8 mouse cellular contexts compared by ENCODE assay signal in genomic region chr11:98587684-98588546, GRCm38 (mm10). TPM values are rescaled to one million over a fixed set of nuclear protein-coding genes. Genes with fewer than 3 reads are reported as not detected.
DNase-seq lines count a peak whose midpoint lies in the region; ATAC-seq lines count a peak whose summit lies in the region.

No protein-coding gene starts in this region.

- peak; percentile 59 for ATAC-seq in intestine, embryonic 14.5 days (replicated peaks; ENCODE audit: low FRiP score, low TSS enrichment, low read depth)

- peaks cover 43% of the 10 kb centered on the region for H3K4me1 ChIP-seq in intestine, embryonic 14.5 days (replicated peaks; ENCODE audit: control insufficient read depth, insufficient read depth, low read length)
- peaks cover 77% of the 10 kb centered on the region for H3K4me1 ChIP-seq in megakaryocyte, embryonic 14.5 days

- H3K27ac ChIP-seq in intestine, embryonic 14.5 days (ENCODE audit: low read depth) = peak overlapping the region; percentile 84

- WGBS in intestine, embryonic 14.5 days = 5% methylated on average over 20 of the region's 20 CpGs

- peak overlapping the region; percentile 29 for H3K9ac ChIP-seq in intestine, embryonic 14.5 days (ENCODE audit: low read length)

- no peaks in the 10 kb centered on the region for H3K27me3 ChIP-seq in intestine, embryonic 14.5 days (replicated peaks; ENCODE audit: control insufficient read depth, insufficient read depth, low read length)
- H3K27me3 ChIP-seq in megakaryocyte, embryonic 14.5 days (replicated peaks) = peaks cover 11% of the 10 kb centered on the region

- no peaks in the 10 kb centered on the region for H3K9me3 ChIP-seq in intestine, embryonic 14.5 days (ENCODE audit: control insufficient read depth, low read length)
- no peaks in the 10 kb centered on the region for H3K9me3 ChIP-seq in megakaryocyte, embryonic 14.5 days

- H3K4me3 ChIP-seq in intestine, embryonic 14.5 days (ENCODE audit: low read depth, low read length) = peak overlapping the region; percentile 83
- H3K4me3 ChIP-seq in megakaryocyte, embryonic 14.5 days (replicated peaks) = peak overlapping the region; percentile 93

- H3K36me3 ChIP-seq in intestine, embryonic 14.5 days (ENCODE audit: control insufficient read depth, insufficient read depth, low read length) = peaks cover 6% of the 10 kb centered on the region
- H3K36me3 ChIP-seq in megakaryocyte, embryonic 14.5 days (replicated peaks; ENCODE audit: low read length) = peaks cover 28% of the 10 kb centered on the region

- intact Hi-C loops in gastrocnemius, postnatal 36 days (cut with DNase I) = no loop called here
- intact Hi-C loops in left cerebral cortex, postnatal 10 days (cut with DNase I) = no loop called here

- H3K4me2 ChIP-seq in intestine, embryonic 14.5 days (ENCODE audit: low read length) = peak overlapping the region; percentile 59

- peak; percentile 67 for DNase-seq in adrenal gland, adult 18-20 months (ENCODE audit: low spot score in 2 of 2)
- peak; percentile 75 for DNase-seq in embryo, embryonic 10.5 days (ENCODE audit: low spot score)
- DNase-seq in gastrocnemius, postnatal 36 days = peak; percentile 42 to 73
- DNase-seq in intestine, embryonic 14.5 days (ENCODE audit: low spot score) = peak; percentile 91
- DNase-seq in left cerebral cortex, postnatal 10 days (ENCODE audit: extremely low spot score in 1 of 2, low spot score in 2 of 2) = peak; percentile 35 to 75
- DNase-seq in right cerebral cortex, postnatal 25 days = peak; percentile 46
- DNase-seq in yolk sac, embryonic 10.5 days (ENCODE audit: low spot score) = peak; percentile 93

RNA-seq across cellular contexts. Expression of gene Ormdl3, which starts 0.7 kb away (rescaled TPM):
- 100 to 1,000 TPM; 118 to 184 TPM for total RNA-seq in adrenal gland, adult 18-20 months (2021)
- total RNA-seq in gastrocnemius, postnatal 36 days (2021) = 10 to 100 TPM; 20.9 to 24.0 TPM
- 7.2 and 8.5 TPM in 2 replicates for polyA plus RNA-seq in intestine, embryonic 14.5 days (2014; fragmentation: Nextera tagmentation; extraction: Ambion mirVana)
- total RNA-seq in left cerebral cortex, postnatal 10 days (2021) = 10 to 100 TPM; 44.1 to 49.6 TPM
- polyA plus RNA-seq in megakaryocyte, embryonic 14.5 days (2012; ENCODE audit: insufficient read depth, low replicate concordance) = 106 and 188 TPM in 2 replicates

RNA-seq across cellular contexts. Expression of gene Lrrc3c, which starts 10.2 kb away (rescaled TPM):
- not detected for total RNA-seq in adrenal gland, adult 18-20 months (2021)
- total RNA-seq in gastrocnemius, postnatal 36 days (2021) = not detected
- polyA plus RNA-seq in intestine, embryonic 14.5 days (2014; fragmentation: Nextera tagmentation; extraction: Ambion mirVana) = not detected in 2 replicates
- total RNA-seq in left cerebral cortex, postnatal 10 days (2021) = not detected
- polyA plus RNA-seq in megakaryocyte, embryonic 14.5 days (2012; ENCODE audit: insufficient read depth, low replicate concordance) = not detected in 2 replicates

RNA-seq across cellular contexts. Expression of gene Zpbp2, which starts 37.0 kb away (rescaled TPM):
- total RNA-seq in adrenal gland, adult 18-20 months (2021) = under 1 TPM; 0.22 to 0.43 TPM
- total RNA-seq in gastrocnemius, postnatal 36 days (2021) = not detected
- polyA plus RNA-seq in intestine, embryonic 14.5 days (2014; fragmentation: Nextera tagmentation; extraction: Ambion mirVana) = 0.28 and 0.57 TPM in 2 replicates
- total RNA-seq in left cerebral cortex, postnatal 10 days (2021) = not detected
- 0.08 TPM in 1 of 2 replicates, not detected in the other for polyA plus RNA-seq in megakaryocyte, embryonic 14.5 days (2012; ENCODE audit: insufficient read depth, low replicate concordance)

RNA-seq across cellular contexts. Expression of gene Gm12355, which starts 37.5 kb away (rescaled TPM):
- 10 to 100 TPM; 10.4 to 11.6 TPM for total RNA-seq in adrenal gland, adult 18-20 months (2021)
- 1 to 10 TPM; 3.0 to 4.2 TPM for total RNA-seq in gastrocnemius, postnatal 36 days (2021)
- 1.2 and 1.3 TPM in 2 replicates for polyA plus RNA-seq in intestine, embryonic 14.5 days (2014; fragmentation: Nextera tagmentation; extraction: Ambion mirVana)
- 10 to 100 TPM; 12.6 to 16.8 TPM for total RNA-seq in left cerebral cortex, postnatal 10 days (2021)
- not detected in 2 replicates for polyA plus RNA-seq in megakaryocyte, embryonic 14.5 days (2012; ENCODE audit: insufficient read depth, low replicate concordance)

RNA-seq across cellular contexts. Expression of gene Gsdma3, which starts 38.2 kb away (rescaled TPM):
- total RNA-seq in adrenal gland, adult 18-20 months (2021) = 10 to 100 TPM; 15.6 to 19.6 TPM
- total RNA-seq in gastrocnemius, postnatal 36 days (2021) = 10 to 100 TPM in 1 of 2 experiments, 1 to 10 TPM in 1; 1.8 to 22.5 TPM
- not detected in 2 replicates for polyA plus RNA-seq in intestine, embryonic 14.5 days (2014; fragmentation: Nextera tagmentation; extraction: Ambion mirVana)
- total RNA-seq in left cerebral cortex, postnatal 10 days (2021) = under 1 TPM; 0.30 to 0.36 TPM
- polyA plus RNA-seq in megakaryocyte, embryonic 14.5 days (2012; ENCODE audit: insufficient read depth, low replicate concordance) = not detected in 2 replicates

Comparison
In these comparisons a context has a peak if more than half of its experiments do, and no peak if none do; other contexts are left out.
1. Peak in every context shown above with its lines: DNase-seq, ATAC-seq, H3K4me3 ChIP-seq and H3K27ac ChIP-seq.